Mouse (Mus musculus) testis, adult 2 months (tissue): Measurements from ENCODE around the gene Mrps14. TPM values are rescaled to one million over a fixed set of nuclear protein-coding genes. Genes with fewer than 3 reads are reported as not detected.

Source experiments
- H3K27ac ChIP-seq: fragments of 200-500 bp; 2 replicates; pipeline ENCODE4 v1.5.1; 2012; ENCODE audit warnings: low read depth, low read length; ENCODE audit not compliant: control insufficient read depth, insufficient read depth
- H3K27me3 ChIP-seq: fragments of 200-500 bp; 2 replicates; pipeline ENCODE4 v1.6.1; 2012; ENCODE audit warnings: mild to moderate bottlenecking, low read length, moderate library complexity; ENCODE audit not compliant: control insufficient read depth, insufficient read depth
- H3K36me3 ChIP-seq: fragments of 200-500 bp; 2 replicates; pipeline ENCODE4 v1.6.1; 2012; ENCODE audit warnings: mild to moderate bottlenecking, low read length; ENCODE audit not compliant: control insufficient read depth, insufficient read depth
- H3K4me1 ChIP-seq: fragments of 200-500 bp; 2 replicates; pipeline ENCODE4 v1.6.1; 2012; ENCODE audit warnings: low read length; ENCODE audit not compliant: control insufficient read depth, insufficient read depth
- H3K4me3 ChIP-seq: fragments of 200-500 bp; 2 replicates; pipeline ENCODE4 v1.5.1; 2012; ENCODE audit warnings: low read depth, mild to moderate bottlenecking, low read length, moderate library complexity, mixed read lengths; ENCODE audit not compliant: control insufficient read depth
- CTCF ChIP-seq: fragments of 200-500 bp; IDR thresholded peaks from 2 replicates; pipeline ENCODE4 v1.5.1; 2012; ENCODE audit warnings: low read depth, mild to moderate bottlenecking, inconsistent platforms, low read length, moderate library complexity; ENCODE audit not compliant: control insufficient read depth, insufficient read depth, insufficient replicate concordance
- POLR2A ChIP-seq: fragments of 200-500 bp; IDR thresholded peaks from 2 replicates; pipeline ENCODE4 v1.6.1; 2012; ENCODE audit warnings: low read depth, mild to moderate bottlenecking, inconsistent platforms, low read length, moderate library complexity; ENCODE audit not compliant: control insufficient read depth
- polyA plus RNA-seq: library from polyadenylated mRNA; depleted of rRNA; stranded (reverse); fragments of >200 nt; gene quantifications from 2 replicates; pipeline ENCODE4 v1.2.3, GENCODE M21; 2012

Mrps14 gene
- polyA plus RNA-seq, 1 experiment, result 22.8 TPM

DNA sequence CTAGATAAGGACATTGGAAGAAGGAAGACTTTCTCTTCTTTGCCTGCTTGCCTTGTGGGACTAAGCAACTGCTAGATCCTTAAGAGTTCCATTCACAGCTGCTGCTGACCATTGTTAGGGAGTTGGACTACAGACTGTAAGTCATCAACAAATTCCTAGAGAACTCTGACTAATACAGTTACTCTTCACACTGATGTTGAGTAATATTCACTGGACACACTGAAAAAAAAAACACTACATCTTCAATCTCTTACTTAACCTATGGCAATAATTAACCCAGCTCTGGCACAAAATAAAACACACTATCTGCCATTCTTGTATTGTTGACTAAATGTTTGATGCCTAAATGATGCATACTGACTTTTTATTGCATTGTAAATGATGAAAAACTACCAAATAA is 32.8 kb downstream of the Mrps14 start:
- no peak for TF ChIP-seq CTCF
- TF ChIP-seq POLR2A, result no peak
- Histone ChIP-seq H3K4me3 (no peak overlapping the region), H3K4me1 (no peaks in the 10 kb centered on the region), H3K36me3 (no peaks in the 10 kb centered on the region; the same call in 1 of the 2 replicates), H3K27ac (no peak overlapping the region), H3K27me3 (no peaks in the 10 kb centered on the region)

DNA sequence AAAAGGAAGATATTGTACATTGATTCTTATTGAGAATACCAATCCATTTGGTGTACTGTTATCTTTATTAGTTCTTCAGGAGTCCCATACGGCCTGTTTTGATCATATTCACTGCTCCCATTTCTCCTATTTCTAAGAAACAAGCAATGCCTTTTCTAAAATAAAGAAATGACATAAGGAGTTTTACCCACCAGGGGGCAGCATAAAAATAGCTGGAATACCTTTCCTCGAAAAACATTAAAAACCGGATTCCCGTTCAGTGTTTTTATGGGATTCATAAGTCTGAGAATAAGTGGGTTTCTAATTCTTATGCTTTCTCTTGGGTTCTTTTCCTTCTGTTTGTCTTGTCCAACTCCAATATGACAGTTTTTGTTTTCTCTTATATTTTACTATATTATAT is 36.0 kb downstream of the Mrps14 start:
- H3K36me3 ChIP-seq, result no peaks in the 10 kb centered on the region; the same call in 1 of the 2 replicates
- H3K27me3 ChIP-seq, result no peaks in the 10 kb centered on the region
- H3K4me1 ChIP-seq, result no peaks in the 10 kb centered on the region
- no peak overlapping the region for H3K4me3 ChIP-seq
- H3K27ac ChIP-seq, result no peak overlapping the region
- TF ChIP-seq POLR2A, result no peak
- no peak for TF ChIP-seq CTCF

DNA sequence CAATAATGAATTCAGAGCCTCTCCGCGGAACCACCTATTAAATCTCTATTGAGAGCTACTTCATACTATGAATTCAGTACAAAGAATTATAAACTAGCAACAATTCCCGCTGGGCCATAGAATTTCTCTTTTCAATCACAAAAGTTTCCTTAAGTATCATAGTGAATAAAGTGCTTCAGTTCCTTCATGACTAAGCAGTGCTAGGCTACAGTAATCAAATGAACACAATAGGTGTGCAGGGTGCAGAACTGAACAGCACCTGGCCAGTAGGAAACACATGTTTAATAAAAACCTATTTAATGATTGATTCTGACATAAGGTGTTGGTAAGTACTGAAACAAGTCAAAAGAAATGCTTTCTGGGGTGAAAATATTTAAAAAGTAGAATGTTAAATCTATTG is 37.1 kb downstream of the Mrps14 start:
- no peak overlapping the region for H3K4me3 ChIP-seq
- H3K36me3 ChIP-seq, result no peaks in the 10 kb centered on the region
- no peak for TF ChIP-seq POLR2A
- no peak for TF ChIP-seq CTCF
- no peak overlapping the region for H3K27ac ChIP-seq
- H3K4me1 ChIP-seq, result no peaks in the 10 kb centered on the region
- H3K27me3 ChIP-seq, result no peaks in the 10 kb centered on the region

DNA sequence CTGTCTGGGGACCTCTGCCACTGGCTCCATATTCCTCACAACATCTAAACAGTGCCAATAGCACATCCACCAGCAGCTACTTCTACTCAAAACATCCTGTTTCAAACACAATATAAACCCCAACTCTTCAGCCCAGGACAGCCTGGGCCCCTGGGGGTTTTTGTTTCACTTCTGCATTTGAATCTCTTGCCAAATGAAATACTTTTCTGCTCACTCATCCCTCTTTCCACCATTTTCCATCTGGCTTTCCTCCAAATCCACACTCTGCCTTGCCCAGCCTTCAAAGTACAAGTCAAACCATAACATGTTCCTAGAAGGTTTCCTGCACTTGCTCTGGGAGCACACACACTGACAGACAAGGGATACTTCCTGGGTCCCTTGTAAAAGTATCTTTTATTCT is 38.9 kb downstream of the Mrps14 start:
- H3K27me3 ChIP-seq, result no peaks in the 10 kb centered on the region
- no peak overlapping the region for H3K4me3 ChIP-seq
- H3K4me1 ChIP-seq, result no peaks in the 10 kb centered on the region
- no peaks in the 10 kb centered on the region for H3K36me3 ChIP-seq
- no peak overlapping the region for H3K27ac ChIP-seq
- TF ChIP-seq CTCF (no peak), POLR2A (no peak)

DNA sequence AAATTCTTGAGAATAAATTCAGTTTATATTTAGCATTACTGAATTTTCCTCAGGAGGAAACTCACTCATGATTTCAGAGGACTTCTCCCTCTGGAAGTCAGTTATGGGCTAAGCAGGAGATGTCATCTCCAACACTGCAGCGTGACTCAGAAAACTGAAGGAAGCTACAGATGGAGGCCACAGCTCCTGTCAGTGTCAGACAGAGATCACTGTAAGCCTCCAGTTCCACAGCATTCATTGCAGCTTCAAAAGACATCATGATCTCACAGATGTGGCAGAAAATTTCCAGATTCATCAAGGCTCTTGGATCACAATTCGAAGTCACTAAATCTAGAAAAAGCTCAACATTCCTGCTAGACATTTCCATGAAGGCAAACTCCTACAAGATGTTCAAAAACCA is 43.0 kb downstream of the Mrps14 start:
- H3K27ac ChIP-seq, result no peak overlapping the region
- no peak overlapping the region for H3K4me3 ChIP-seq
- TF ChIP-seq CTCF, result no peak
- no peak for TF ChIP-seq POLR2A
- no peaks in the 10 kb centered on the region for H3K36me3 ChIP-seq
- no peaks in the 10 kb centered on the region for H3K27me3 ChIP-seq
- no peaks in the 10 kb centered on the region for H3K4me1 ChIP-seq

DNA sequence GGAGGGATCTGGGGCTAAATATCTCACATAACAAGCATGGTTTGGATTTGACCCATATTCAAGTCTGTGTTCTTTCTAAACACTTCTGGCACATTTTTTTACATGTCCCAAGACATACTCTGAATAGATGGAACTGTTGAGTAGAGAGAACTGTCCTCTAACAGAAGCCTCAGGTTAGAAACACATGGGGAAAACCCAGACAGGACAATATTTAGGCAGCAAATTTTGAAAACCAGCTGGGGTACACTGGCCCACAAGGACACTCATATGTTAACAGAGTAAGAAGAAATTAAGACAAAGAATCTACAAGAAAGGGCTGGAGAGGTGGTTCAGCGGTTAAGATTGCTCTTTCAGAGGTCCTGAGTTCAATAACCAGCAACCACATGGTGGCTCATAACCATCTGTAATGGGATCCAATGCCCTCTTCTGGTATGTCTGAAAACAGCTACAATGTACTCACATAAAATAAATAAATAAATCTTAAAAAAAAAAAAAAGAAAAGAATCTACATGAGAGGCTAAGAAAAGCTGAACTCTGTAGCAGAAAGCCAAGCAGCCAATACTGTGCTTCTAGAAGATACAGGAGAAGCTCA is 43.9 kb downstream of the Mrps14 start:
- H3K4me1 ChIP-seq, result no peaks in the 10 kb centered on the region
- H3K27me3 ChIP-seq, result no peaks in the 10 kb centered on the region
- TF ChIP-seq POLR2A, result no peak
- no peak for TF ChIP-seq CTCF
- H3K27ac ChIP-seq, result no peak overlapping the region
- no peaks in the 10 kb centered on the region for H3K36me3 ChIP-seq
- H3K4me3 ChIP-seq, result no peak overlapping the region

DNA sequence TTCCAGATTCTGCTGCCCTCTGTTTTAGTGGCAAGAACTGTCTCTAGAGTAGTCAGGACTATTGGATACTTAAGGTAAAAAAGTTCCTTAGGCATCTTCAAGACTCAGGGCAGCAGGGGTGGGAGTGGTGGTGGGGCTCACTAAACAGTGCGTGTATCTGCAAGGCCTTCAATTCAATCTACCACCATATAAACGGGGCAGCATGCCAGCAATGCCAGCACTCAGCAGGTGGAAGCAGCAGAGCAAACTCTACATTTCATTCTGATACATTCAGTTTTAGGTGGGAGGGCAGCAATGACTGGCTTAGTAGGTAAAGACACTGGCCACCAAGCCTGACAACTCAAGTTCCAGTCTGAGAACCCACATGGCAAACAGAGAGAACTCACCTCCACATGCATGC is 45.1 kb downstream of the Mrps14 start:
- no peak overlapping the region for H3K27ac ChIP-seq
- no peaks in the 10 kb centered on the region for H3K27me3 ChIP-seq
- no peaks in the 10 kb centered on the region for H3K36me3 ChIP-seq
- no peaks in the 10 kb centered on the region for H3K4me1 ChIP-seq
- no peak for TF ChIP-seq CTCF
- H3K4me3 ChIP-seq, result no peak overlapping the region; the same call in 1 of the 2 replicates

DNA sequence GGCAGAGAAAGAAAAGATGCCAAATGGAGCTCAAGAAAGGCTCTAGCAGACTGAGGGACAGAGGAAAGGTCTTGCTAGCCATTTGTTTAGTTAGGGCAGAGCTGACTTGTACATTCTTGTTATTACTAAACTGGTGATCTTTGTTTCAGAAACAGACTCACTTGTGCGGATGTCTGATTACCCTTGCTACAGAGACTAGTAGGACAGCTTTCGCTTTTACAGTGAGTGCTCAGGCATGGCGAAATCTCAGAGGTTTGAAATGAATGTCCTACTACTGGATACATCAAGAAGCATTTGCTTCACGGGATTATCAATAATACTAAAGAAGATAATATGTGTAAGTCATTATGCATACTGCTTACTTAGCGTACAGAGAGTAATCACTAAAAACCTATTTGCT is 49.7 kb downstream of the Mrps14 start:
- H3K27me3 ChIP-seq, result no peaks in the 10 kb centered on the region
- TF ChIP-seq CTCF, result no peak
- no peak for TF ChIP-seq POLR2A
- H3K27ac ChIP-seq, result no peak overlapping the region
- H3K4me1 ChIP-seq, result no peaks in the 10 kb centered on the region
- no peak overlapping the region for H3K4me3 ChIP-seq
- H3K36me3 ChIP-seq, result no peaks in the 10 kb centered on the region
